Mouse (Mus musculus) brain, embryonic 18.5 days (tissue): ENCODE measurements around the gene Lipc.
A peak's percentile ranks its signal among the peaks of the same experiment; 100 is the strongest.

ENCODE experiments used
- DNase-seq: peaks from one replicate; pipeline ENCODE4 v3.0.0-alpha.2; 2012; ENCODE audit warnings: low read depth, low spot score

Lipc gene

GRCm38 (mm10) chr9:70916516-70916915 is 35.5 kb downstream of the Lipc start:
- DNase-seq = no peak

GRCm38 (mm10) chr9:70915356-70915685 is 36.7 kb downstream of the Lipc start:
- DNase-seq = no peak

DNA sequence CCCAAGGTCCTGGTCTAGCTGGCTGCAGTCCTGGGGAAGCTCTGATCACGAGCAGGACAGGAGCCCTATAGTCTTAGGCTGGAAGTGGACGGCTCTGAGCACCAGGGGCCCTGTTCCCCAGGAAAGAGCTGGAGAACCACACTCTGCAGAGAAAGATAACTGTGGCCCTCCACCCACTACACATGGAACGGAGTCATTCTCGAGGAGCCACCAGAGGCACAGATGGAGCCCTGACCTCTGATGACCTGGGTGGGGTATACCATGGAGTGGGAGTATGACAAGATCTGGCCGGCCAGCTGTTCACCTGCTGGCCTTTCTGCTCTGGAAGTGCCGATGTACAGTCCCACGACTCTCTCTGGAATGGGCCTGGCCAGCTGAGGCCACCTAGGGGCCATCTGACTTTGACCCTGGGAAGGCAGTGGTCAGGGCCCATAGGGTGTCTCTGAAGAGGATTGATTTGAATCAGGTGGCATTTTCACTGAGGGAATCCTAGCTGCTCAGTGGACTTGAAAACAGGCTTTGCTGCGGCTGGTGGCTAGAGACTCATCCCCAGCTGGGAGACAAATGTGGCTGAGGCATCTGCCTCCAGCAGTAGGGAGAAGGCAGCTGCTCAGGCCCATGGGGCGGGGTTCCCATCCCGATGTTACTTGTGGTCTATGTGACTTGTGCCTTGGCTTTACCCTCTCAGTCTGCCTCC is 37.2 kb downstream of the Lipc start:
- DNase-seq = no peak

- no peak for DNase-seq
Measured at GRCm38 (mm10) chr9:70911163-70911562, 40.9 kb downstream of the Lipc start.

GRCm38 (mm10) chr9:70910351-70910750 is 41.7 kb downstream of the Lipc start:
- no peak for DNase-seq

- DNase-seq = no peak
Measured at GRCm38 (mm10) chr9:70902821-70903730, 49.0 kb downstream of the Lipc start.

- no peak for DNase-seq
Measured at GRCm38 (mm10) chr9:70894201-70894600, 57.8 kb downstream of the Lipc start.

- DNase-seq = no peak
Measured at GRCm38 (mm10) chr9:70893526-70893925, 58.5 kb downstream of the Lipc start.

DNA sequence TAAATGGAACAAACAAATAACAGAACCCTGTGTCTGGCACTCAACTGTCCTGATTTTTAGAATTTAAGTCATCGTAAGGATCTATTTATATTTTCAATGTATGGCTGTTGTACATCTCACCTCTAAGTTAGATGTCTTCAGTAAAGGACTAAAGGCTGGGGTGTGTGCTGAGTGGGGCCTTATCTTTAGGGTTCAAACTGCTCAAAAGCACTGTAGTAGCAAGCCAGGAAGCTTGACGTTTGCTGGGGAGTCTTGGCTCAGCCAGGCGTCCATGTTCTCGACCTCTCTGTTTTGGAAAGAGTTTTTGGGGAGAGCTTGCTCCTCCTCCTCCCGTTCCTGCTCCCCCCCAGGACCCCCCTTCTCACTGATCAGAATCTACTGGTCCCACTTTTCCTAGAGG is 59.4 kb downstream of the Lipc start:
- DNase-seq = no peak

DNA sequence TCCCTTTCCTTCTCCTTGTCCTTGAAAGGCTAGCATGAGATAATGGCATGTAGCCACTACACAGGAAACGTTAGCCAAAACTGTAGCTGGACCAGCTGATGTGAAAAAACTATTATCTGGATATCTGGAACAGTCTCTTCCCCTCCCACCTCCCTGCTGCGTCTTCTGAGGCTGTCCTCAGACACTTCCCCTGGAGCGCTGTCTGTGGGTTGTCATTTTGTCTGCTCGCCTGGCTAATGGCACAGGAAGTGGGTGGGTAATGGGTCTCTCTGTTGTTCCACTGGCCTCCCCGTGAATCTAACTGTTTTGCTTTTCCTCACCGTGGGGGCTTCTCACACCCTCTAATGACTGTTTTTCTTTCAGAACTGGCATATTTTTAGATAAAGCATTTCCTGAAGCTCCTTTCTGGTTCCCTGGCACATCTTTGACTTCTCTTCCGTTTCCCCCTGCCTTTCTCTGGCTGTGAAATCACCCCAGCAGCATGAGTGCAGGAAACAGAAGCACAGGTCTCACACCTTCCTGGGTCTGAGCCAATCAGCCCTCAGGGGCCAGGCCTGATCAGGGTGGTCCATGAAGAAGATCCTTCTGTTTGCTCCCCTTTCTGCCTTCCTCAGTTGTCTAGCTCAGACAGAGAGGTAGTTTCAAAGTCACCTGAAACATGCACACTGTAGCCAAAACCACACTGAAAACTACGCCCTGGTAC is 60.4 kb downstream of the Lipc start:
- DNase-seq = no peak

- DNase-seq = no peak
Measured at GRCm38 (mm10) chr9:70890736-70891135, 61.3 kb downstream of the Lipc start.

GRCm38 (mm10) chr9:70888969-70889368 is 63.1 kb downstream of the Lipc start:
- DNase-seq = no peak

DNA sequence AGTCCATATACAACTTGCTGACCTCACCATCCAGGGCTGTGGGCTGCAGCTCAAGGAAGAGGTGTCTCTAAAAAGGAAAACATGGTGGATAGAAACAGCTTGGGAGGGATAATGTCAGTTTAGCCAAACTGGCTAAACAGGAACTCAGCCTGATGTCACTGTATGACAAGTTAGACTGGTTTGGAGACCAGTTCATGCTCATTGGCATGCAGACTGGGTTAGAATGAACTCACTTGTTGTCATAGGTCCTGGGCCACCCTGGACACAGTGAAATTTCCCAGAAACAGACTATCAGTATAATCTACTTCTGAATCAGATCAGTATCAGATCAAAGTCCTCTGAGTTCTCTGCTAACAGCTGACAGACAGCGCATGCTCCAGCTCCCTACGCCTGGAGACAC is 63.5 kb downstream of the Lipc start:
- DNase-seq = no peak

DNA sequence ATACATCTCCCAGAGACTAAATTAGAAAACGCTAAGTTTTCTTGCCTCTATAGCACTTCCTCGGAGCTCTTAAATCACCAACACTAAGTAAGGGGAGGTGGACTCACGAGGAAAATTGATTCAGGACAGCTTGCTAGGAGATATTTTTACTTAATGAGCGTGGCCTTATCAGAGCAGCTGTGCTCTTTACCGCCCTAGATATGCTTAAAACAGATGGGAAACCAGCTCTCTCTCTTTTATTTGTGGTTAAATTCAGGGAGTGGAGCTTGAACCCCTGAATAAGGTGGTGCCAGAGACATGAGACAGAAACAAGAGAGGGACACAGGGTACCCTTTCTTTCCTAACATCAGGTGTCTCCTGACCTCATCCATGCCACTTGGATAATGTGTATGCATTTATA is 70.0 kb downstream of the Lipc start:
- DNase-seq = no peak

DNA sequence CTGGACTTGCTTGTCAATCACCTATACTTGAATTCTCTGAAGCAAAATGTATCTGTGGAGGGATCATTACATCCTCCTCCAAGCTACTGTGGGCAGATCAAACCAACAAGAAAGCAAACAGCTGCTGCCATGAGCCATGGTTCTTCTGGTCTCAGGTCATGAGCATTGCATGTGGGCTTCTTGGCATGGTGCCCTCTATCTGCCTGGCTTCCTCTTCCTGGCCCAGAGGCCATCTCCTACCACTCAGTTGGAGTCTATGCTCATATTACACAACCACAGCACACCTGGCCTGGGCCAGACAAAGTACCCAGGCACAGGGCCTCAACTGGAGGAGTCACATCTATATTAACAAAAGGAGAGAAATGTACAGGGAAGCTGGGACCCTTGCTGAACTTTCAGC is 73.2 kb downstream of the Lipc start:
- no peak for DNase-seq

DNA sequence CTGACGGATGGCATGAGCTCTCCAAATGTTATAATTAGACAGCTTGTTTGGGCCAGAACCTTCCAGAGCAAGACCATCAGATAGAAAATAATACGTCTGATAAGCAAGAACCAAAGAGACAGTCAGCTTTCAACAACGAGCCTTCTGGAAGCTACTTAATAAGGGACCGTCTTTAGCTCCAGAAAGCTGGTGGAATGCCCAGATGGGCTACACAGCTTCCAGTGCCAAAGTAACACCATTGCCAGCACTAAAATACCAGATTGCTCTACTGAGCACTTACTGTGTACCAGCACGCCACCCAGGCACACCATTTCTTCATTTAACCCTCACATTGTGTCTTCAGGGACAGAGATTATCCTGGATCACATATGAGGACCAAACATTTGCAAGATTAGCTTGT is 73.9 kb downstream of the Lipc start:
- DNase-seq = peak; percentile 30

- DNase-seq = no peak
Measured at GRCm38 (mm10) chr9:70875490-70875889, 76.5 kb downstream of the Lipc start.

DNA sequence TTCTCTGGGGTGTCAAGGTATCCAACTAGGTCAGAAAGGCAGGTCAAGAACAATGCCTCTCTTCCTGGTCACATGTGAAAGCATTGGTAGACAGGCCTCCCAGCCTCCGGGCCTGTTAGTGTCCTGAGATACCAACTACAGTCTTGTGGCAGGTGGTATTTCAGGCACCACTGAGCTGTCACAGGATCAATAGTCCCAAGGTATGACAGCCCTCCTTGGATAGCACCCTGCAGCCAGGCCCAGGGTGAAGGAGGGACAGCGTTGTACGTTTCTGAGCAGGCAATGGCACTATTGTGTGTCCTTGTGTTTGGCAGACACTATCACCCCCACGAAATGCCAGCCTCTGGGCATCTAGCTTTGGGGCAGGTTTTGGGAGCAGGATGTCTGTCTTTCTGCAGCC is 77.0 kb downstream of the Lipc start:
- no peak for DNase-seq

DNA sequence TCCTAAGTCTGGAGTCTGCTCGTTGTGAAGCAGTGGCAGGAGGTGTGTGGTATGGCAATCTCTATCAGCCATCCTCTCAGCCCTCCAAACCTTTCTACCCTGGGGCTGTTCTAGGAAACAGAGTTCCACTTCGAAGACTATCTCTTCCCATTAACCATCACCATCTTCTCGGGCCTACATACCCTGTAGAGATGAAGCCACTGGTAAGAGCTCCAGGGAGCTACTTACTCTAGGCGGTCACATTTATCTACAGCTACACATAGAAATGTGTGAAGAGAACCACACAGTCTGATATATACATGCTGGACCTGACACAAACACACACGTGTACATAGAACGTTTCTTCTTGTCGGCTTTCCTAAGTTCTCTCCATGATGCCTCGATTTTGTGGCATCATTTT is 79.4 kb downstream of the Lipc start:
- no peak for DNase-seq

GRCm38 (mm10) chr9:70870326-70870725 is 81.7 kb downstream of the Lipc start:
- no peak for DNase-seq

GRCm38 (mm10) chr9:70869169-70869873 is 82.7 kb downstream of the Lipc start:
- DNase-seq = no peak

GRCm38 (mm10) chr9:70867381-70867780 is 84.6 kb downstream of the Lipc start:
- no peak for DNase-seq
